Mouse (Mus musculus): ENCODE measurements at regions not wholly inside any gene's neighbourhood (a gene's known extent, or its start where the extent isn't known, plus 50 kb on each side); places are given as distances from the start of the nearest gene placed in this dataset.

- no peak for DNase-seq (ENCODE audit: low spot score in 2 of 2)
Observed at GRCm38 (mm10) chr1:57174289-57174890, 195.9 kb upstream of the Satb2 start.

- DNase-seq (ENCODE audit: low spot score in 2 of 2): no peak
Observed at GRCm38 (mm10) chr1:57188796-57189319, 188.6 kb upstream of the 1700066M21Rik start.

GRCm38 (mm10) chr1:57201274-57201673 lies 176.1 kb upstream of the 1700066M21Rik start:
- no peak for DNase-seq (ENCODE audit: low spot score in 2 of 2)

- DNase-seq (ENCODE audit: low spot score in 2 of 2): no peak
Observed at GRCm38 (mm10) chr1:57204331-57204730, 173.1 kb upstream of the 1700066M21Rik start.

- DNase-seq (ENCODE audit: low spot score in 2 of 2): peak; percentile 42 to 70
Observed at GRCm38 (mm10) chr1:57205198-57205987, 172.0 kb upstream of the 1700066M21Rik start.

- no peak for DNase-seq (ENCODE audit: low spot score in 2 of 2)
Observed at GRCm38 (mm10) chr1:57206496-57206895, 170.9 kb upstream of the 1700066M21Rik start.

GRCm38 (mm10) chr1:57206944-57207343 lies 170.5 kb upstream of the 1700066M21Rik start:
- no peak for DNase-seq (ENCODE audit: low spot score in 2 of 2)

DNA sequence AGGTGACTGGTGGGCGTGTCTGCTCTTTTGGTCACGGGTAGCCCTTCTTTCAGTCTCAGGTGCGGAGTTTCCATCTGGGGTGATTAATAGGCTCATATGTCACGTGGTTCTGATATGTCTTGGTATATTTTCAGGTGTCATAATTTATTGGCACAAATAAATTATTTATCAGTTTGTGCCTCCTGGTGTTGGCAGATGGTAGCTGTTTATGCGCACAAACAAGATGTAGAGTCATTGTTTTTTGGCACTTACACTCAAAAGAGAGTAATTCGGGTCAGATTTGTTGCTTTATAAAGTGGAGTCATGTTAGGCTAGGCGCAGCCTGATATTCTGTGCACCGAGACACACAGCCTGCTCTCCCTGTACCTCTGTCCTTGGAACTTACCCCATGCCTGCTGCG lies 169.0 kb upstream of the 1700066M21Rik start:
- DNase-seq (ENCODE audit: low spot score in 2 of 2): no peak

GRCm38 (mm10) chr1:57209281-57209680 lies 168.1 kb upstream of the 1700066M21Rik start:
- no peak for DNase-seq (ENCODE audit: low spot score in 2 of 2)

- no peak for DNase-seq (ENCODE audit: low spot score in 2 of 2)
Observed at GRCm38 (mm10) chr1:57211046-57211445, 166.4 kb upstream of the 1700066M21Rik start.

- no peak for DNase-seq (ENCODE audit: low spot score in 2 of 2)
Observed at GRCm38 (mm10) chr1:57213428-57213874, 164.0 kb upstream of the 1700066M21Rik start.

DNA sequence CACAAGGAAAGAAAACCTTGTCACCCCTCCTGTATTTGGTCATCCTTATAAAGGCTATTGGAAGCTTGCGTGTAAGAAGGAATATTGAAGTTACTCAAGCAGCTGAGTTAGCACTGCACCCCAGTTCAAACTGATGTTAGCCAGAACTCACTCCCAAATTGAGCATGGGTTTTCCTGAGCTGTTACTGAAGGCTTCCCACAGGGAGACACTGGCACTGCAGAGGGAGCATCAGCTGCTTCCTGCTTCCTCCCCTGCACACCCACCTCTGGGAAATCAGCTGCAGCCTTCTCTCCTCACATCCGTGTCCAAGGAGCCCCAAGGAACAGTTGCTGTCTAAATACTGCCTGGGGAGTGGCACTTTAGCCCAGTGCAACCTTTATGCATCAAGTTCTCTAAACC lies 163.2 kb upstream of the 1700066M21Rik start:
- DNase-seq (ENCODE audit: low spot score in 2 of 2): no peak

- DNase-seq (ENCODE audit: low spot score in 2 of 2): no peak
Observed at GRCm38 (mm10) chr1:57217656-57218055, 159.8 kb upstream of the 1700066M21Rik start.

GRCm38 (mm10) chr1:57218127-57218526 lies 159.3 kb upstream of the 1700066M21Rik start:
- no peak for DNase-seq (ENCODE audit: low spot score in 2 of 2)

DNA sequence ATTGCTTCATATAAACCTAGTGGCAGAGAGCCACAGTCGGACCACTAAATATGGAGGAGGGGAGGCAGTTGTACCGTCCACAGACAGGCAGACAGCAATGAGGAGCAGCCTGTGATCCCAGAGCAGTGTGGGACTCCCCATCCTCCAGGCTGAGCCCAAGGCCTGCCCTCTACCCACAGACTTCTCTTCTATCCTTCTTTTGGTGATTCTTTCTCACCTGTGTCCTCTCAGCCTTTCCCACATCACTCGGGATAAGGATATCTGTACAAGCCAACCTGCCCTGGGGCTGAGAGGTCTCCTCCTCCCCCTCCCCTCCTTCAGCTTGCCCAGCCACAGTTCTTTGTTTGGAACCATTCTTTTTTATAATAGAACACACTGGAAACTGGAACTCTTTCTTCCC lies 158.8 kb upstream of the 1700066M21Rik start:
- DNase-seq (ENCODE audit: low spot score in 2 of 2): no peak

GRCm38 (mm10) chr1:57224425-57225104 lies 152.9 kb upstream of the 1700066M21Rik start:
- DNase-seq (ENCODE audit: low spot score in 2 of 2): peak; percentile 62 to 66

GRCm38 (mm10) chr1:57243607-57244408 lies 133.6 kb upstream of the 1700066M21Rik start:
- DNase-seq (ENCODE audit: low spot score in 2 of 2): no peak

DNA sequence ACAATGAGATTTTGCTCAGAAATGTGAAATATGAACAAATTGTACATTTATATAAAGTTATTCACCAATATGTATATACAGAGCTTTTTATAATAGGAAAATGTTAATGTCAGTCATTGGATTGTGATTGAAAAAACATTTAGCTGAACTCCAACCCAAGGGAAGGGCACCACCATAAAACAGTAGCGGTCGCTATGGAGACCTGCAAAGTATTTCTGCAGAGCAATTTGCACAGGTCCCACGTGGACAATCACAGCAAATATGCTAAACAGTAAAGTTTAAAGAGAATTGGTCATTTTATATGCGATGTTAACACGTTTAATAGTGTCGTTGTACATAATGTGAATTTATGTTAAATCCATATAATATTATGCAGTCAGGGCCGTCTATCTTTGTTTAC lies 117.8 kb upstream of the 1700066M21Rik start:
- no peak for DNase-seq (ENCODE audit: low spot score in 2 of 2)

GRCm38 (mm10) chr1:57265012-57265760 lies 112.2 kb upstream of the 1700066M21Rik start:
- DNase-seq (ENCODE audit: low spot score in 2 of 2): no peak

DNA sequence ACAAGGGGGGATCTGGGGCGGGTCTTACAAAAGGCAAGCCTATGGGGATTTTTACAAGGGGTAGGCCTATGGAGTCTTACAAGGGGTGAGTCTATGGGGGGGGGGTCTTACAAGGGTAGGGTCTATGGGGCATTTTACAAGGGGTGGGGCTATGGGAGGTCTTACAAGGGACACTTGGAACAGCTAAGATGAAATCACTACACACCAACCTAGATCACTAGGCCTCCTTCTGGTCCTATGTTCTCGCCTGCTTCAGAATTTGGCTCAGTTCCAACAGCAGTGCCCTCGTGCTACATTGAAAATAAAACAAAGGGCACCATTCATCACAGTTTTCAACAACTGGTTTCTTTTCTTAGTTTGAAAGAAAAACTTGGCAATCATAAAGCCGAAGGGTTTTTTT lies 110.7 kb upstream of the 1700066M21Rik start:
- DNase-seq (ENCODE audit: low spot score in 2 of 2): no peak

DNA sequence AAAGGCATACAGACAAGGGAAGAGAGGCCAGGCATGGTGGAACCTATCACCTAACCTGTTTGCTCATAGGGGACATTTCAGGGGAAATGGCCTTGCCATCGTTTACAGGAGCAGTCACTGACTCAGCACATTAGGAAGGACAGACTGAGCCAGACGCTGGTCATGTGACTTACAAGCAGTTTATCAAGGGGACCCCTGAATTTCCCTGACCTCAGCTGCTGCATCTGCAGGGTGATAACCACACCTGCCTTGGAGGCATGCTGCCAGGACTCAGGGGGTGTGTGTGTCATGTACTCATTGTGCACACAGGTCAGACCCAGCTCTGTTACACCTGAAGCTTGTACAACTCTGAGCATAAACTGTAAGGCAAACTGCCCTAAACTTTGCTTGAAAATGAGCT lies 109.6 kb upstream of the 1700066M21Rik start:
- no peak for DNase-seq (ENCODE audit: low spot score in 2 of 2)

Measured in frontal cortex, postnatal 10 days (tissue).